Mouse (Mus musculus) olfactory bulb, adult 2 months (tissue): ENCODE results near the gene Tenm4. TPM values are rescaled to one million over a fixed set of nuclear protein-coding genes. Genes with fewer than 3 reads are reported as not detected.

Experiments used
- H3K27ac ChIP-seq: fragments of 200-500 bp; 2 replicates; pipeline ENCODE4 v1.5.1; 2012; ENCODE audit warnings: low read depth, low read length; ENCODE audit not compliant: insufficient read depth
- H3K4me1 ChIP-seq: fragments of 200-500 bp; 2 replicates; pipeline ENCODE4 v1.6.1; 2012; ENCODE audit warnings: low read length; ENCODE audit not compliant: control insufficient read depth, insufficient read depth
- H3K4me3 ChIP-seq: fragments of 200-500 bp; 2 replicates; pipeline ENCODE4 v1.5.1; 2012; ENCODE audit warnings: mild to moderate bottlenecking, low read depth, low read length, moderate library complexity; ENCODE audit not compliant: insufficient read depth
- CTCF ChIP-seq: fragments of 200-500 bp; IDR thresholded peaks from 2 replicates; pipeline ENCODE4 v1.5.1; 2012; ENCODE audit warnings: low read depth, mild to moderate bottlenecking, low read length, moderate library complexity; ENCODE audit not compliant: insufficient read depth
- POLR2A ChIP-seq: fragments of 200-500 bp; IDR thresholded peaks from 2 replicates; pipeline ENCODE4 v1.6.1; 2012; ENCODE audit warnings: mild to moderate bottlenecking, low read depth, low read length, moderate library complexity; ENCODE audit not compliant: insufficient read depth
- WGBS: fragments of 180-500 bp; shearing (Covaris S2); methylation state at CpG from one replicate; pipeline ENCODE4 v1.1.7; 2018; 5-methylcytosine and 5-hydroxymethylcytosine counted together
- polyA plus RNA-seq: library from polyadenylated mRNA; stranded (reverse); fragments of >200 nt; gene quantifications from 2 replicates; pipeline ENCODE4 v1.2.4, GENCODE M21; 2012; ENCODE audit warnings: low replicate concordance; ENCODE audit not compliant: missing spikeins, insufficient read depth, insufficient read length

Tenm4 gene
- polyA plus RNA-seq, 1 experiment = not detected

- H3K4me1 ChIP-seq = peaks cover 5% of the 10 kb centered on the region; the same call in 1 of the 2 replicates
- H3K4me3 ChIP-seq = no peak overlapping the region
- 92% methylated on average over 6 of the region's 6 CpGs for WGBS
- H3K27ac ChIP-seq = no peak overlapping the region
- TF ChIP-seq CTCF (no peak), POLR2A (no peak)
Measured at GRCm38 (mm10) chr7:96768718-96769117, 597.7 kb downstream of the Tenm4 start.

DNA sequence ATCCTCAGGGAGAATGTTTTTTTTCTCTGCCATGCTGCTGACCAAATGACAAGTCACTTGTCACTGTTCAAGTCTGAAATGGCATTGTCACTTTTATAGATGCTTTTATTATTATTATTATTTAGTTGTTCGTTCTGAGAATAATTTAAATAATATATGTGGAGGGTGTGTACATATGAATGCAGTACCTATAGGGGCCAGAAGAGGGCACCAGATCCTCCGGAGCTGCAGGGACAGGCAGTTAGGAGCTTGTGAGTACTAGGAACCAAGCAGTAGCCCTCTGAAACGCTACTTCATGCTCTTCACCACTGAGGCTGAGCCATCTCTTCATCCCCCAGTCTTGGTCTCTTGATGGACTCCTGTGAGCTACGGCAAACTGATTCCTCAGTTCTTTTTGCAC lies 598.7 kb downstream of the Tenm4 start:
- H3K27ac ChIP-seq = no peak overlapping the region
- H3K4me3 ChIP-seq = no peak overlapping the region
- 82% methylated on average over 4 of the region's 4 CpGs for WGBS

DNA sequence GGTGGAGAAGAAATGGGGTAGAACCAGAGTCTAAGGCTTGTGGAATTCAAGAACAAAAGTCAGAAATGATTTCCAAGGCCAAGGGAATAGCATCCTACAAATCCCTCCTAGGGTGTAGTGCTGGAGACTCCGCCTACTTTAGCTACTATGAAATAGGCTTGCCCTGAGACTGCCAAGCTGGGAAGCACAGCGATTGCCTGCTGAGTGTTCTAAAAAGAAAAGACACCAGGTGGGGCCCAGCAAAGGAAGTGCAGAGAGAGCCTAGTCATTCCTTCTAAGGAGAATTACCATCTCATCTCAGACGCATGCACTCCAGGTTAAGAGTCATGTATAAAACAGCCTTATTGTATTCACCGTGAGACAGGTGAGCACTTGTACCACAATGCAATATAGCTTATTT lies 601.9 kb downstream of the Tenm4 start:
- no peak overlapping the region for H3K27ac ChIP-seq
- no peak for TF ChIP-seq CTCF
- TF ChIP-seq POLR2A = no peak
- no peak overlapping the region for H3K4me3 ChIP-seq
- peaks cover 4% of the 10 kb centered on the region; the same call in 1 of the 2 replicates for H3K4me1 ChIP-seq
- 80% methylated on average over 4 of the region's 4 CpGs for WGBS

More for the DNA sequence above, 598.7 kb downstream of the Tenm4 start:
- no peak for TF ChIP-seq CTCF
- no peak for TF ChIP-seq POLR2A
- peaks cover 5% of the 10 kb centered on the region; the same call in 1 of the 2 replicates for H3K4me1 ChIP-seq

GRCm38 (mm10) chr7:96773585-96774225 lies 602.7 kb downstream of the Tenm4 start:
- Histone ChIP-seq H3K27ac (no peak overlapping the region), H3K4me3 (no peak overlapping the region), H3K4me1 (peaks cover 4% of the 10 kb centered on the region; the same call in 1 of the 2 replicates)
- TF ChIP-seq CTCF = no peak
- TF ChIP-seq POLR2A = no peak
- 87% methylated on average over 17 of the region's 17 CpGs for WGBS

DNA sequence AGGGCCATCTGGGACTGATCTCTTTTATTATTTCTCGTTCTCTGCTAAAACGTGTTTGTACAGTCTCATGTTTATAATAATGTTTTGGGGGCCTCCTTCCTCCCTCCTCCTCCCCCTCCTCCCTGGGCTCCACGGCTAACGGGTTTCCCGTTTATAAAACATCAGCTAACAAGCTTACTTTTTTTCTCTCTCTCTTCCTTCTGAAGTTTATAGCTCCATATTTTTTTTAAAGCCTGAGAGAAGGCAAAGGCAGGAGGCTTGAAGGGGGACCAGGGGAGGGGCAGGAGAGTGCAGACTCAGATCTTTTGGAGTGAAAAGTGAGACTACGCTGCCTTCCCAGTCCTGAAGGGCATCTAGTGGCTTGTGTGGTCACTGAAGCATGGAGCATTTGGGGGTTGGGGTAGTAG lies 604.0 kb downstream of the Tenm4 start:
- H3K4me3 ChIP-seq = no peak overlapping the region
- H3K4me1 ChIP-seq = peaks cover 4% of the 10 kb centered on the region; the same call in 1 of the 2 replicates
- no peak overlapping the region for H3K27ac ChIP-seq
- WGBS = 44% methylated on average over 6 of the region's 6 CpGs
- TF ChIP-seq CTCF (no peak), POLR2A (no peak)

- Histone ChIP-seq H3K4me3 (no peak overlapping the region), H3K4me1 (peaks cover 5% of the 10 kb centered on the region), H3K27ac (no peak overlapping the region)
- no peak for TF ChIP-seq CTCF
- TF ChIP-seq POLR2A = no peak
- WGBS = 90% methylated on average over 8 of the region's 8 CpGs
Measured at GRCm38 (mm10) chr7:96777938-96778600, 607.0 kb downstream of the Tenm4 start.

- Histone ChIP-seq H3K27ac (no peak overlapping the region), H3K4me3 (no peak overlapping the region), H3K4me1 (peaks cover 7% of the 10 kb centered on the region)
- TF ChIP-seq POLR2A = no peak
- 80% methylated on average over 3 of the region's 3 CpGs for WGBS
Measured at GRCm38 (mm10) chr7:96778601-96778969, 607.5 kb downstream of the Tenm4 start.

DNA sequence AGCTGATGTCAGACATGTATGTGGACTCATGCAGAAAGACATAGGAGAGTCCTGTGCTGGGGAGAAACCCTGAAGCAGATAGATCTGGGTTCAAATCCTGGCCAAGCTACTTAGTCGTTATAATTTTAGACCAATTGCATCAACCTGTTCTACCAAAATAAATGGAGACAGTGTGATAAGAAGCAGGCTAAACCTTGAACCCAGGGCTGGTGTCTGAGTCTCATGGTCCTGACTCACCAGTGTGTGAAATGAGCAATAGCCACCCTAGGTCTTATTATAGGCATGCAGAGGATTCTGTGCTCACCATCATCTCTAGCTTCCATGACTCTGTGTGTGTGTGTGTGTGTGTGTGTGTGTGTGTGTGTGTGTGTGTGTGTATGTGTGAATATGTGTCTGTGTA lies 609.5 kb downstream of the Tenm4 start:
- no peak overlapping the region for H3K4me3 ChIP-seq
- H3K4me1 ChIP-seq = peaks cover 7% of the 10 kb centered on the region
- H3K27ac ChIP-seq = no peak overlapping the region
- WGBS = 92% methylated on average over 1 of the region's 1 CpGs
- no peak for TF ChIP-seq POLR2A
- no peak for TF ChIP-seq CTCF

- no peak for TF ChIP-seq CTCF
- TF ChIP-seq POLR2A = no peak
- 76% methylated on average over 6 of the region's 6 CpGs for WGBS
- Histone ChIP-seq H3K4me1 (peaks cover 7% of the 10 kb centered on the region), H3K4me3 (no peak overlapping the region), H3K27ac (no peak overlapping the region)
Measured at GRCm38 (mm10) chr7:96781068-96781467, 610.0 kb downstream of the Tenm4 start.

DNA sequence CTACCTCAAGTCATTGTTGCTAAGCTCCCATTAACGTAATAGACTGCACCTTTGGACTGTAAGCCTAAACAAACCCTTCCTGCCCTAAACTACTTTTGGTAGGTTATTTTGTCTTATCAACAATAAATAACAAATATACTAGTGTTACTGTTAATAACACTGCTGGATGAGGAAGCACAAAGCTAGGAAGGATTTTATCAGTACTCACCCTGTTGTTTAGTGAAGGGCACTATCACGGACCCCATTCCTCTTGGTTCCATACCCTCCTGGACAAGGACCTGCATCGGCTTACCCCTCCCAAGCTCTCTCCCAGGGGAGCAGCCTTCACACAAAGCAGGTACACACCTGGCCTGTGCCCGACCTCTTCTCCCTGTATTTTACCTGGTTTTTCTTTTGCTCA lies 611.6 kb downstream of the Tenm4 start:
- no peak overlapping the region for H3K4me3 ChIP-seq
- 94% methylated on average over 4 of the region's 4 CpGs for WGBS
- TF ChIP-seq CTCF (no peak), POLR2A (no peak)
- no peak overlapping the region for H3K27ac ChIP-seq
- H3K4me1 ChIP-seq = peaks cover 5% of the 10 kb centered on the region
